Comparison of ENCODE assay signal across 8 mouse cellular contexts in genomic region chr13:13953874-13954832, GRCm38 (mm10). TPM values are rescaled to one million over a fixed set of nuclear protein-coding genes. Genes with fewer than 3 reads are reported as not detected.
DNase-seq lines count a peak whose midpoint lies in the region; ATAC-seq and TF ChIP-seq lines count a peak whose summit lies in the region.

B3galnt2 (plus strand) TSS chr13:13954469.

- H3K4me1 ChIP-seq in hindbrain, postnatal 0 days (ENCODE audit: insufficient read depth, low read length), result peaks cover 3% of the 10 kb centered on the region; the same call in 1 of the 2 replicates

- intact Hi-C loops in gastrocnemius, adult 2 months (cut with DNase I), result loop anchor here (5.0 to 10.0 kb wide), 2 partner anchors 223 to 661 kb away; partner anchors contain the start of genes Mrpl32 and Psma2
- intact Hi-C loops in left cerebral cortex, adult 2 months (cut with DNase I), result loop anchor here (1.0 to 10.0 kb wide), 4 partner anchors 39 to 157 kb away; partner anchors contain the start of gene Tbce

- peak; percentile 91 for ATAC-seq in common myeloid progenitor, adult 5-6 weeks (replicated peaks; ENCODE audit: low read depth, poor library complexity, severe bottlenecking)
- peak; percentile 99 for ATAC-seq in hindbrain, postnatal 0 days
- peak; percentile 92 for ATAC-seq in megakaryocyte, adult 5-6 weeks (ENCODE audit: poor library complexity, severe bottlenecking)

- peak within 1 kb of the TSS; percentile 77 for H3K9ac ChIP-seq in hindbrain, postnatal 0 days (replicated peaks; ENCODE audit: low read length)

- H3K9me3 ChIP-seq in hindbrain, postnatal 0 days (ENCODE audit: low read length), result no peaks in the 10 kb centered on the region

- peak within 1 kb of the TSS; percentile 77 for H3K4me3 ChIP-seq in gastrocnemius, adult 2 months
- H3K4me3 ChIP-seq in hindbrain, postnatal 0 days (ENCODE audit: low read length), result peak within 1 kb of the TSS; percentile 97
- H3K4me3 ChIP-seq in left cerebral cortex, adult 2 months, result peak within 1 kb of the TSS; percentile 88

- H3K27me3 ChIP-seq in hindbrain, postnatal 0 days (ENCODE audit: insufficient read depth, low read length), result no peaks in the 10 kb centered on the region

- peak within 1 kb of the TSS; percentile 99 for H3K27ac ChIP-seq in gastrocnemius, adult 2 months
- H3K27ac ChIP-seq in hindbrain, postnatal 0 days, result peak within 1 kb of the TSS; percentile 61
- H3K27ac ChIP-seq in left cerebral cortex, adult 2 months, result peak within 1 kb of the TSS; percentile 84

- peak; percentile 100 for DNase-seq in ZHBTc4 (ENCODE audit: low read depth, low spot score)
- DNase-seq in gastrocnemius, adult 2 months, result peak; percentile 97
- peak; percentile 100 for DNase-seq in hindbrain, postnatal 0 days (ENCODE audit: low spot score)
- DNase-seq in left cerebral cortex, adult 2 months (ENCODE audit: extremely low spot score in 1 of 2, low spot score in 2 of 2), result peak; percentile 93 to 96
- peak; percentile 96 to 98 for DNase-seq in right cerebral cortex, adult 2 months (ENCODE audit: low spot score in 2 of 2)
- peak; percentile 97 for DNase-seq in urinary bladder, postnatal 14 days (ENCODE audit: low spot score)

- peak within 1 kb of the TSS; percentile 80 for H3K4me2 ChIP-seq in hindbrain, postnatal 0 days (ENCODE audit: low read depth, low read length)

- WGBS in hindbrain, postnatal 0 days, result under 1% methylated on average over 70 of the region's 78 CpGs

- 0 out of 2 replicates have a peak, but pooled peaks have one; percentile 1 for TF ChIP-seq CTCF in gastrocnemius, adult 2 months (IDR thresholded peaks at IDR 0.05)
- no peak for TF ChIP-seq CTCF in hindbrain, postnatal 0 days (IDR thresholded peaks at IDR 0.05; ENCODE audit: low read depth)
- no peak; the same call in 1 of the 2 replicates for TF ChIP-seq CTCF in left cerebral cortex, adult 2 months (IDR thresholded peaks at IDR 0.05)

- no peaks in the 10 kb centered on the region for H3K36me3 ChIP-seq in hindbrain, postnatal 0 days (ENCODE audit: insufficient read depth, low read length)

RNA-seq across cellular contexts. Expression of gene B3galnt2, which starts in this region (rescaled TPM):
- total RNA-seq in common myeloid progenitor, adult 5-6 weeks (2017), result 53.3 and 69.8 TPM in 2 replicates
- 10 to 100 TPM; 88.5 to 89.4 TPM for total RNA-seq in gastrocnemius, adult 2 months (2021)
- total RNA-seq in hindbrain, postnatal 0 days (2014; rRNA removed), result 7.8 and 10.2 TPM in 2 replicates
- polyA plus RNA-seq in hindbrain, postnatal 0 days (2015; fragmentation: Nextera tagmentation; extraction: Ambion mirVana), result 7.2 and 9.6 TPM in 2 replicates
- 10 to 100 TPM; 15.2 to 15.4 TPM for total RNA-seq in left cerebral cortex, adult 2 months (2021)
- total RNA-seq in megakaryocyte, adult 5-6 weeks (2015), result 24.3 and 25.9 TPM in 2 replicates
- total RNA-seq in megakaryocyte, adult 5-6 weeks (2017), result 16.8 and 20.5 TPM in 2 replicates

Comparison
In these comparisons a context has a peak if more than half of its experiments do, and no peak if none do; other contexts are left out.
1. Peak in every context shown above with its lines: DNase-seq, ATAC-seq, H3K4me3 ChIP-seq and H3K27ac ChIP-seq.